Mouse (Mus musculus) hematopoietic stem cell, adult 5-6 weeks (primary cell): Measurements from ENCODE around the gene Parl. TPM values are rescaled to one million over a fixed set of nuclear protein-coding genes. Genes with fewer than 3 reads are reported as not detected.
A peak's percentile ranks its signal among the peaks of the same experiment; 100 is the strongest.

Source experiments
- ATAC-seq, 2 experiments: fragments of 125-278 bp in 1 of 2; replicated peaks in 1 of 2; 2 replicates each; pipeline ENCODE4 v1.8.0; 2016 to 2017; ENCODE audit warnings: inconsistent platforms in 2 of 2, mild to moderate bottlenecking in 2 of 2, moderate number of reproducible peaks in 2 of 2, low read depth in 1 of 2, moderate TSS enrichment in 1 of 2; ENCODE audit not compliant: low FRiP score in 2 of 2, poor library complexity in 2 of 2, severe bottlenecking in 2 of 2, insufficient read depth in 1 of 2, low TSS enrichment in 1 of 2
- total RNA-seq: library from RNA; stranded (forward); fragments of 172-1452, 232-1000 nt; gene quantifications from 2 replicates; pipeline ENCODE4 v1.2.3, GENCODE M21; 2017

Gene Parl
- 78.4 and 234 TPM in 2 replicates for total RNA-seq

DNA sequence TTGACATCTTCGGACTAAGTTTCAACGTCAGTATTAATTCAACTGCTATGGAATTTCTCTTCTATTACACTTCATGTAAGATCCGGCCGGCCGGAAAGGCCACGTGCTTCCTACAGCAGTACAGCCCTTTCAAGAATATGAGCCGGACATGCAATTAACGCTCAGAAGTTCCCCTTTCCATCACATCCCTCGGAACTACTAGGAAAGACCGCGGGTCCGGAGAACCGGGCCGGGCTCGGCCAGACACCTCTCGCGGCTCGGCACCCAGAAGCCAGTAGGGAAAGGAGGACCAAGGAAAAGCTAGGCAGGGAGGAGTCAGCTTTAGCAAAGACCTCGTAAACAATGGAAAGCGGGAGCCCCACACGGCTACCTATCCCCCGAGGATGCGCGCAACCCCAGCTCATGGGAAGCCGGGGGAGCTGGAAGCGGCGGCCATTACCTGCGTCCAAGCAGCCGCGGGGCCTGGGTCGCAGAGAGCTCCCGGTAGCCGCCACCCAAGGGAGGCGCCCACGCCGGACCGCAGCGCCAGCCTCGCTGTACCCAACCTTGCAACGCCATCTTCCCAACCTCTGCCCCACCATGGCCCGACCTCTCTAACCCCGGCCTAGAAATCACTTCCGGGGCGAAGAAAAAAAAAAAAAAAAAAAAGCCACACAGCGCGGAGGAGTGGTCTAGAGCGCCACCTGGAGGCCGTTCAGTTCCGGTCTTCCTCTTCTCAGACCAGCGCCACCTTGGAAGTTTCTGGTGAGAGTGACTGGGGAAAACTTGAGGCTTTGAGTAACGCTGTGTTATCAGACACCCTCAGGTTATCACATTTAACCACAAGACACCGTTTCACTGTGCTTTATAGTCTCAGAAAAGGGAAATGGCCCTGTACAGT lies at the start of gene Parl:
Gene Parl, minus strand, starts transcription at position 618 of the 880 bp plus-strand sequence.
- ATAC-seq, result peak; percentile 79 to 91

DNA sequence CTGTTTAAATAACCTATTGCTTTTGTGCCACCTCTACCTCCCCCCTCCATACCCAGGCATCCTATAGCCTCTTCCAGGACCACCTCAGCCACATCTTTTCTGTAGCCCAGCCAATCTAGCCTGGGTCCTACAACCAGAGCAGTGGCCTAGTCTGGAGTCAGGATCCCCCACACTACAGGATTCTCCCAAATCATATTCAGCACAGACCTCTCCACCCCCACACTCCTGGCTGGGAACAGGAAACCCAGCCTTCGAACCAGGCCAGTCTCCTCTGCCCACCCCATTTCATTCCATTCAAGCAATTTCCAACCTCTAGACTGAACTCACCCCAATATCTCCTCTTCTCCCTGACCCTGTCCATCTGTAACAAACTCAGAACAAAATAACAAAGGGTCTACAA lies 43.3 kb upstream of the Parl start:
- no peak for ATAC-seq

DNA sequence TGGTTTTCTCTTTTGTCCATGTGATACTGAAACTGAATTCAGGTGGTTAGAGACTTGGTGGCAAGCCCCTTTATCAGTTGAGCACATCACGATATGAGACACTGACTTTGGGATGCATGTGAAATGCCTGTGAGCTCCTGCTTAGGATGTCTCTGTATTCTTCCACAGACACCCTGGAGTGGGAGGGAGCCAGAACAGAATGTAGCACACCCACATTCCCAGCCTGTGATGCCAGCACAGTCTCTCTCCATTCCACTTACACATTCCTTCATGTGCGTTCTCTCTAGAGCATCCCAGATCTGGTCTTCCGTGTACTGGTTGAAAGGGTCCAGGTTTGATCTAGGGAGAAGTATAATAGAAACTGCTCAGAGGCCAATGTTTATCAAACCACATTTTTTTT lies 36.4 kb upstream of the Parl start:
- no peak for ATAC-seq

DNA sequence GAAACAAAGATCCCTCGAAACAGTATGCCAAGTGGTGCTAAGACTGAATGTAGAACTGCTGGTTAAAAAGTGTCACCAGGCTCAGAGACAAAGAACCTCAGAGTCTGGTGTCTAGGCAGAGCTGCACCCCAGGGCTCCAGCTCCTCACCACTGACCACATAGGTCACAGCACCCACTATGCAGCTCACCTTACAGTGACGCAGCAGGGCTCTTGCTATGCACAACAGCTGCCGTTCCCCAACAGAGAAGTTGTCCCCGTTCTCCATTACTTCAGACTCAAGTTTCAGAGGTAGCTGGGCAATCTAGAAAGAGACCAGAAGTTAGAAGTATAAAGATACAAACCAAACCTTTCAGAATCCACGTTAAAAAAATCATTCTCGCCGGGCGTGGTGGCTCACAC lies 32.7 kb upstream of the Parl start:
- ATAC-seq, result no peak

DNA sequence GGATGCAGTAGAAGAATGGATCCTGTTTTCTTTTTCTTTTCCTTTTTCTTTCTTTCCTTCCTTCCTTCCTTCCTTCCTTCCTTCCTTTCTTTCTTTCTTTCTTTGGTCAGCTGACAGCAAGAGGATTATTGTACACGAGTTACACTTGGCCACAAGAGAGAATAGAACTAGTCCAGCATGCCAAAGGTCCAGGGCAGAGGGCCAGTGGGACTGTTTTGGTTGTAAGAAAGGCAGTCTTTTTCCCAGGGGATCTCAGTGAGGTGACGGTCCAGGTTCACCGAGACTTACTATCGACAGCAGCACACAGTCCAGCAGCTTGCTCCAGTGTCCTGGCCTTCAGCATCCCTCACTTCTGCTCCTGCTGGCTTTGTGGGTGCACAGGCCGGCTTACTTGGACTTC lies 26.1 kb upstream of the Parl start:
- ATAC-seq, result no peak

DNA sequence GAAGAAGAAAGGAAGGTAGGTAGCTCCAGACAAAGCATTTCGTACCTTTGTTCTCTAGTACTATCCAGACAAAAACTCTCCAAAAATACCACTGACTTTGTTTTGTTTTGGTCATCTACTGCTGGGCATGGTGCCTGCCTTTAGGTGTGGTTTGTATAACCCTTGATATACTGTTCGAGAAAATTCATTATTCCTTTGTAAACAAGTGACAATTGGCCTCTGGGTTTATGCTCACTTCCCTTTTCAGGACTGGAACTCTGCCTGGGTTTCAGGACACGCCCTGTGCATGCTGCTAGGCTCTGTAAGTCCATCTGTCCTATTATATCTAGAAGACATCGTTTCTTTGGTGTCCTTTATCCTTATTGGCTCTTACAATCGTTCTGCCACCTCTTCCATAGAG lies 23.1 kb upstream of the Parl start, which contains the start of gene Cyp2ab1:
Gene Cyp2ab1, minus strand, starts transcription at position 119 of the 400 bp plus-strand sequence.
- ATAC-seq, result no peak

DNA sequence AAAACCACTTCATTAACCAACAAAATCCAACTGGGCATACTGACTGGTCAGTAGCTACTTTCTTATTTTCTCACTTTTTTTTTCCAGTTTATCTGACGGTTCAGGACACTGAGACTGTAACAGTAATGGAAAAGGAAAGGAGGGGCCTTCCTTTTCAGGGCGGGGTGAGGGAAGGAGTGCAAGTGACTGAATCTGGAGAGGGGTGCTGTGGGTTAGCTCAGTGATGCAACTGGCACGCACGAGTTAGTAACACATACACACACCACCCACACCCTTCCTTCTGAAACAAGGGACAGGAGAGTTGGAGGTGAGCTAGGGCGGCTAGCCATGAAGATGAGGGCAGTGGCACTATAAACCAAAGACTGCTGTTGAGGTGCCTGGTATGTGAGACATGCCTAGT lies 21.7 kb upstream of the Parl start:
- no peak for ATAC-seq

DNA sequence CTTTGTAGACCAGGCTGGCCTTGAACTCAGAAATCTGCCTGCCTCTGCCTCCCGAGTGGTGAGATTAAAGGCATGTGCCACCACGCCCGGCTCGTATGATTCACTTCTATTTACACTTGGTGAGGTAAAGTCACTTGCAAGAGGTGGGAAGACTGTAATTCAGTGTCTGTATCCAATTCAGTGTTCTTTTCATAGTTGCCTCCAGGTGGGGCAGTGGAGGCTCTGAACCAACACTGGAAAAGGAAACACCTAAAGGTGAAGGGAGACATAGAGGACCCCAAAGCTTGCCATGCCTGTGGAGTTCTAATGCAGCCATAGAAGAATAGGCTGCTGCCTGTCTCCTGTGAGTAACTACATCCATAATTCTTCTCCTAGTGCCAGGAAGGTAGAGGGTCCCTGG lies 20.1 kb upstream of the Parl start:
- no peak for ATAC-seq

DNA sequence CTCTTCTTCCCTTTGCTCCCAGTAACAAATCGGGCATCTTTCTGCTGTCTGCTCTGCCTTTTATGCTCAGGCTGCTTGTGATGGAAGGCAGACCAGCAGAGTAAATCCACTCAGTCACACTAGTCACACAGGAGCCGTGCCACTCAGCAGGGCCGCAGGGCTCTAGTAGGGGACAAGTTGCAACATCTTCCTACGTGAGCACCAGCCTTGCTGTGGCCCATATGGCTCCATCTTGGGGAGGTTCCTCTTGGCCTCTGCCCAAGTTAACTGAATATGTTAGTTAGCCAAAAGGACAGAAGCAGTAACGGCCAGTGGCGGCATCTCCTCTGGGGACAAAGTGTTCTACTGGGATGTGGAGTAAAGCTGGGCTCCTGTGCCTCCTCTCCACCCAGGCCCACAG lies 14.6 kb upstream of the Parl start:
- peak; percentile 7 to 64; a peak in 1 of 4 replicates for ATAC-seq

DNA sequence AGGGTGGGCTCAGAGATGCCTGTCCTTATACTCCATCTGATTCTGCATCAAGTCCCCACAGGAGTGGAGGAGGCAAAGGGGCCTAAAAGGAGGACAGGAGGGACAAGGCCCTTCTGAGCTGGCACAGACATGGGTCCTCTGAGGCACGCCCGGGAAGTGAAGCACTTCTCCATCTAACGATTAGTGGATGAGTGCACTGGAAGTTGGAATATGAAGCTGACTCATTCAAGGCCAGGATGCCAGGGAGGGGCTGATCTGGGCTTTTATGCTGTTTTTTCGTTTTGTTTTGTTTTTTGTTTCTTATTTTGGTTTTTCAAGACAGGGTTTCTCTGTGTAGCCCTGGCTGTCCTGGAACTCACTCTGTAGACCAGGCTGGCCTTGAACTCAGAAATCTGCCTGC lies 13.1 kb upstream of the Parl start:
- ATAC-seq, result no peak

DNA sequence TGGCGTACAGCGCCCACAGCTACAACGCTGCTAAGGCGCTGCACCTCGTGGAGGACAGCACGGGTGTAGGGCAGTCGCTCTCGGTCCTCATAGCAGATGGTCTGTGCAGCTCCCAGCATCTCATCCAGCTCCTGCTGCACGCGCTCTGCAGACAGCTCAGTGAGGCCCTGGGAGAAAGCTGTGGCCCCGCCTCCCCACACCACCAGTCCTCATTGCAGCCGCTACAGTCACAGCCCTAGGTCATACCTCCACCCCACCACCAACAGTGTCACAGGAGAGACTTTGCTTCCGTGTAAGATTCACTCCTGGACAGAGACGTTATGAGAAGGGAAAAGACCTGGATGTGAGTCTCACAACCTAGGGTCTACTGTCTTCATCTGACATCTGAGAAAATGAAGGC lies 10.1 kb upstream of the Parl start:
- no peak for ATAC-seq

DNA sequence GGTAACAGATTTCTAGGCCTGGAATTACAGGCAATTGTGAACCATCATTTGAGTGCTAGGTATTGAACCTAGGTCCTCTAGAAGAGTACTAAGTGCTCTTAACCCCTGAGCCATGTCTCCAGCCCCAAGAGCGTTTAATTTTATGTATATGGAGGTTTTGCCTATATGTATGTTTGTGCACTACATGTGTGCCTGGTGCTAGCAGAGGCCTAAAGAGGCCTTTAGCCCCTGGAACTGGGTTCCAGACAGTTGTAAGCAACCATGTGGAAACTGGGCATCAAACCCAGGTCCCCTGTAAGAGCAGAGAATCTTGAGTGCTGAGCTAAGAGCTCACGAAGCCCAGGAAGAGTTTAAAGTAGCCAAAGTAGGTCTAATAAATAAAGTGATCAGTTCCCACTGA lies 2.1 kb downstream of the Parl start:
- no peak for ATAC-seq

DNA sequence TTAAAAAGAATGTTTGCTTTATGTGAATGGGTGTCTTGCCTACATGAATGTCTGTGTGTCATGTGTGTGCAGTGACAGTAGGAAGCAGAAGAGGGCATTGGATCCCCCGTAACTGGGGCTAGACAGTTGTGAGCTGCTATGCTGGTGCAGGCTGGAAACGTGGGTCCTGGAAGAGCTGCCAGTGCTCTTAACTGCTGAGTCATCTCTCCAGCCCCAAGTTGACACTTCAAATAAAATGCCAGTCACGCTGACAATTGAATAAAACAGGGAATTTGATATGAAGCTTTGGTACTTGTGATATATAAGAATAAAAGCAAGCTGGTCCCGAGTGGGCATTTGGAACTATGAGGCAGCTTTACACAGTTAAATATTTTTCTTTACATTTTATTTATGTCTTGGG lies 21.9 kb downstream of the Parl start:
- no peak for ATAC-seq

DNA sequence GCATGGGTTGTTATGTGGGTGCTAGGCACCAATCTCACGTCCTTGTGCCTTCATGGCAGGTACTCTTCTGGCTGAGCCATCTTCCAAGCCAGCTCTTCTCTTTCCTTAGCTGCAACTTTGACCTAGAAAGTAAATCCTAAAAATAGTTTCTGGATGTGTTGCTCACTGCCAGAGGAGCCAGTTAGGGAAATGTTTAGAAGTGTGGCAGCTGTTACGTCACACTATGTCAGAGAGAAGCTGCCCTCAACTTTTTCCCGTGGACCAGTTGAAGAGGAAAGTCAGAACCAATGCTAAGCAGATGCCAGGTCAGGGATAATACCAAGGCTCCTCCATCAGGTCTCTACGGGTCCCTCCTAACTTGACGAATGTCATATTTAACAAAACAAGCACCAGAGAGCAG lies 22.8 kb downstream of the Parl start:
- no peak for ATAC-seq

DNA sequence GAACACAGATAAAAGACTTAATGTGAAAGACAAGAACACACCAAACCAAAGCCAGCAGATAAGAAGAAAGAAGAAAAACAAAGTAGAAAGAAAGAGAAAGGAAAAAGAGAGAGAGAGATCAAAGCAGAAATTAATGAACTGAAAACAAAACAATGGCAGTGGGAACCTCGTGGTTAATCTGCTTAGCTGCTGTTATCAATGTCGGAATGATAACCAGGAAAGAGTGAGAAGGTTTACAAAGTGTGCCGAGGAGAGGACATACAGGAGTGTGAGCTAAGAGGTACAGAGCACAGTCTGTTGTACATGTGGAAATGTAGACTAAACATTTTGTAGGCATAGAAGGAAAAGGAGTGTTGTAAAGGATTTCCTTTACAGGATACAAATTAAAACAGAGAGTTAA lies 29.2 kb downstream of the Parl start:
- no peak for ATAC-seq

DNA sequence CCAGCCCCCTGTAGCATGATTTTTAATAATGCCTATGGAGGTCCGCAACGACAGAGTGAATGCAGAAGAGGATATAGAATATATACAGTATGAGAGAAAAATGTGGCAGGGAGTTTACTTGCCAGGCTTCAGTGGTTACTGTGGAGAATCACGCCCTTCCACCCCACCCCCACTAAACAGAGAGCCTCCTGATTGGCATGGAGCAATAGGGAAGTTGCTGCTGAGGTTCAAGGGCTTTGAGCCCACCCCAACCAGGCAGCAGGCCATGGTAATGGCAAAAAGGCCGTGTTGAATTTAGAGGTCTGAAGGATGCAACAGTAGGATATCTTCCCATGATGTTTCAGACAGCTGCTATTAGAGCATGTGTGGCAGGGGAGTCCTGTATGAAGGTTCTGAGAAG lies 30.8 kb downstream of the Parl start:
- ATAC-seq, result peak; percentile 69 to 77

DNA sequence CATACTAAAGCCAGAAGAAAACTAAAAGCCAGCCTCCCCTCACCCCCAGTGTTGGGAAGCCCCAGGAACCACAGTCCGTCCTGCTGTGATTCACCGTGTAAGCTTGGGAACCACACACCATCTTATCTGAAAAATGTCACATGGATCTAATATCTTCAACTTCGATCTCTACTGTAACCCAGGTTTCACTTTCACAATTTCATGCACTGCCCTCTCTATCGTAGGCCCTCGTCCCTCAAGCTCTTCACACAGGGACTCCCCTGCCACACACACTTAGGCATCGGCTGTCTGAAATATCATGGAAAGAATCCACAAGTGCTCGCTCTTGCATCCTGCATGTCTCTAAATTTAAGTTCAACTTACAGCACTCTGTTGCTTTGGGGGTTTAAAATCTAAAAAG lies 37.1 kb downstream of the Parl start:
- ATAC-seq, result peak; percentile 53 to 65; a peak in 3 of 4 replicates

DNA sequence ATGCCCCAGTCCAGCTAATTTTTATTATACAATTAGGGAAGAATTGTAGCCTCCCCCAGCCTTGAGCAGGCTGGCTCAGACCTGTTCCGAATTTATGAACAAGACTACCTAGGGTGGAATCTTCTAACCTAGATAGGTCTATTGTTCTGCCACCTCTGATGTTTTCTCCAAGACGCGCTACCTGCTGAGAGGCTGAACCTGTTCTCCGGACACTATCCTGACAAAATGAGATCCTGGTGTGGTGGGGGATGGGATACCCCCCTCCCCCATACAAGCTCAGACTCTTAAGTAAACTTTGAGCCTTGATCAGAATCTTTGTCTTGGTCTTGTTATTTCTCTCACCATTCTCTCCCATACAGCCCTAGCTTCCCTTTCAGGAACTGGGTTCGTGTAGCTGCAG lies 44.3 kb downstream of the Parl start:
- ATAC-seq, result no peak
